Mouse (Mus musculus) lung, adult 2 months (tissue): Measurements from ENCODE around the gene Mesp1.

Source experiments
- CTCF ChIP-seq: fragments of 200-500 bp; IDR thresholded peaks from 2 replicates; pipeline ENCODE4 v1.5.1; 2011; ENCODE audit warnings: mild to moderate bottlenecking, low read length, control low read depth; ENCODE audit not compliant: insufficient read depth
- POLR2A ChIP-seq: fragments of 200-500 bp; IDR thresholded peaks from 2 replicates; pipeline ENCODE4 v1.6.1; 2011; ENCODE audit warnings: low read depth, mild to moderate bottlenecking, control low read depth, low read length, borderline replicate concordance; ENCODE audit errors: extremely low read depth

DNA sequence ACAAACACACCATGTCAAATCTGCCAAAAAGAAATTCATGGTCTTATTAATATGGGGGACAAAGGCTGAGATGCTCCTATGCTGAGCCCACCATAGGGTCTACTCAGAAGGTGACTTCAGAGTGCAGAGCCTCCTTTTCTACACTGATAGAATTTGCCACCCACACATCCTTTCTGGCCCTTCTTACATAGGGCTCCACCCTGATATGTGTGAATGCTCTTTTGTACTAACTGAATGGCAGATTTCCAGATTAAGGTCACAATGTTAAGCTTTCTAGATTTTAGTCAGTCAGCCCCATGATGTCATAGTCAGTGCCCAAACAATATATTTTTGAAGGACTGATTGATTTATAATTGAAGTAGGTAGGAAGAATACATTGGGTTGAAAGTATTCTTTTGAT is 33.8 kb downstream of the Mesp1 start:
- TF ChIP-seq CTCF (no peak), POLR2A (no peak)
